Mouse (Mus musculus) neural tube, embryonic 14.5 days (tissue): ENCODE measurements at regions not wholly inside any gene's neighbourhood (a gene's known extent, or its start where the extent isn't known, plus 50 kb on each side); places are given as distances from the start of the nearest gene placed in this dataset.

Source experiments
- ATAC-seq: fragments of 200-750 bp; cut with Nextera tagmentation; 2 replicates; pipeline ENCODE4 v1.8.0; 2017; ENCODE audit warnings: low read depth, mild to moderate bottlenecking, moderate TSS enrichment, moderate library complexity
- H3K27ac ChIP-seq: fragments of 300-500 bp; sonication (generic); 2 replicates; pipeline ENCODE4 v1.5.1; 2014; ENCODE audit warnings: low read depth, mild to moderate bottlenecking, control low read depth, low read length, moderate library complexity, mixed read lengths
- H3K27me3 ChIP-seq: fragments of 300-500 bp; sonication (generic); 2 replicates; pipeline ENCODE4 v1.6.1; 2014; ENCODE audit warnings: low read length; ENCODE audit not compliant: control insufficient read depth, insufficient read depth
- H3K36me3 ChIP-seq: fragments of 300-500 bp; sonication (generic); 2 replicates; pipeline ENCODE4 v1.6.1; 2014; ENCODE audit warnings: low read length, mixed read lengths; ENCODE audit not compliant: control insufficient read depth, insufficient read depth
- H3K4me1 ChIP-seq: fragments of 300-500 bp; sonication (generic); 2 replicates; pipeline ENCODE4 v1.6.1; 2014; ENCODE audit warnings: low read length; ENCODE audit not compliant: control insufficient read depth, insufficient read depth
- H3K4me2 ChIP-seq: fragments of 300-500 bp; sonication (generic); 2 replicates; pipeline ENCODE4 v1.6.1; 2014; ENCODE audit warnings: mild to moderate bottlenecking, low read depth, low read length, control low read depth
- H3K4me3 ChIP-seq: fragments of 300-500 bp; sonication (generic); 2 replicates; pipeline ENCODE4 v1.5.1; 2014; ENCODE audit warnings: low read depth, low read length, control low read depth, mixed read lengths
- H3K9ac ChIP-seq: fragments of 300-500 bp; sonication (generic); replicated peaks from 2 replicates; pipeline ENCODE4 v1.6.1; 2014; ENCODE audit warnings: low read depth, mild to moderate bottlenecking, control low read depth, low read length, mixed read lengths
- H3K9me3 ChIP-seq: fragments of 300-500 bp; sonication (generic); 2 replicates; pipeline ENCODE4 v1.6.1; 2016; ENCODE audit warnings: low read length; ENCODE audit not compliant: control insufficient read depth
- WGBS: fragments of 180-500 bp; shearing (Covaris S2); extraction: QIAGEN DNeasy Blood & Tissue Kit; methylation state at CpG from one replicate; pipeline ENCODE4 v1.1.7; 2014; 5-methylcytosine and 5-hydroxymethylcytosine counted together

GRCm38 (mm10) chr3:144365894-144366293 is 160.9 kb upstream of the Lmo4 start:
- Histone ChIP-seq H3K27me3 (no peaks in the 10 kb centered on the region), H3K36me3 (no peaks in the 10 kb centered on the region), H3K4me3 (no peak overlapping the region), H3K4me2 (no peak overlapping the region), H3K4me1 (0 out of 2 replicates have a peak, but pooled peaks cover 6% of the 10 kb centered on the region), H3K27ac (no peak overlapping the region), H3K9me3 (no peaks in the 10 kb centered on the region), H3K9ac (no peak overlapping the region)
- 53% methylated on average over 4 of the region's 4 CpGs for WGBS
- no peak for ATAC-seq

DNA sequence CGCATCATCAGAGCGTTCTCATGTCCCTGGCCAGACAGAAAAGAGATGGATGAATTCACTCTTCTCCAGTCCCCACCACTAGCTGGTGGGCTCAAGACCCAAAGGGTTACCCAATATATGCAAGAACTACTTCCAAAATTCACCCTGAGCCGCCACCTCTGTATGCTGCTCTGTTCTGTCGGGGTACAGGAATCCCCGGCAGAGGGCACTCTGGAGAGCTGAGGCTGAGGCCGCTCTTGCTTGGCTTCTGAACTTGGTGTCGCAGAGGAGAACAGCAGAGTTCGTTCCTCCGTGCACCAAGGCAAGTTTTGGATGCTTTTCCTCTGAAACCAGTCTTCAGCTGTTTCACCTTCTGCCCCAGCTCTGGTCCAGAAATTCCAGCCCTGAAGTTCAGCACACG is 157.5 kb upstream of the Lmo4 start:
- Histone ChIP-seq H3K4me3 (no peak overlapping the region), H3K9ac (no peak overlapping the region), H3K4me2 (no peak overlapping the region), H3K9me3 (no peaks in the 10 kb centered on the region), H3K36me3 (no peaks in the 10 kb centered on the region), H3K27ac (no peak overlapping the region), H3K4me1 (no peaks in the 10 kb centered on the region), H3K27me3 (no peaks in the 10 kb centered on the region)
- ATAC-seq = no peak
- 61% methylated on average over 10 of the region's 10 CpGs for WGBS

- Histone ChIP-seq H3K27me3 (no peaks in the 10 kb centered on the region), H3K4me1 (no peaks in the 10 kb centered on the region), H3K36me3 (no peaks in the 10 kb centered on the region), H3K27ac (no peak overlapping the region), H3K9ac (no peak overlapping the region), H3K4me2 (no peak overlapping the region), H3K9me3 (no peaks in the 10 kb centered on the region), H3K4me3 (no peak overlapping the region)
- ATAC-seq = no peak
- WGBS = 94% methylated on average over 4 of the region's 4 CpGs
Observed at GRCm38 (mm10) chr3:144361203-144361978, 156.4 kb upstream of the Lmo4 start.

DNA sequence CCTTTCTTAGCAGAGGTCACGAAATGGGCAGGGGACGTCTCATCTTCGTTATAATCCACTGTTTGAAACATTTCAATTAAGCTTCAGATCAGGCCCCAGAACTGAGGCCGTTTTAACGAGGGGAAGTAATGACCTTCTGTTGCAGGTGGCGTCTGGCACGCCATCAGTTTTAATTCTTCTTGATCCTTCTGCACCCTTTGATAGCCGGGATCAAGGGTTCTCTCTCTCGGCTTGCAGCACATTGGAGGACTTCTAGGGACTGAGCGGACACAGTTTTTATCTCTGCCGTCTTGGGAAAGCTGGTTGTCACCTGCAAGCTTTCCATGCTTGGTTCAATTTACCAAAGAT is 151.9 kb upstream of the Lmo4 start:
- H3K36me3 ChIP-seq = no peaks in the 10 kb centered on the region
- no peaks in the 10 kb centered on the region for H3K9me3 ChIP-seq
- WGBS = 73% methylated on average over 11 of the region's 11 CpGs
- no peaks in the 10 kb centered on the region for H3K27me3 ChIP-seq
- H3K4me1 ChIP-seq = no peaks in the 10 kb centered on the region
- ATAC-seq = no peak
- no peak overlapping the region for H3K27ac ChIP-seq
- no peak overlapping the region for H3K9ac ChIP-seq
- H3K4me2 ChIP-seq = no peak overlapping the region
- no peak overlapping the region for H3K4me3 ChIP-seq

- no peaks in the 10 kb centered on the region for H3K9me3 ChIP-seq
- no peaks in the 10 kb centered on the region for H3K4me1 ChIP-seq
- no peak for ATAC-seq
- no peak overlapping the region for H3K4me3 ChIP-seq
- H3K27ac ChIP-seq = no peak overlapping the region
- H3K27me3 ChIP-seq = no peaks in the 10 kb centered on the region
- WGBS = 73% methylated on average over 17 of the region's 17 CpGs
- H3K4me2 ChIP-seq = no peak overlapping the region
- no peaks in the 10 kb centered on the region for H3K36me3 ChIP-seq
- no peak overlapping the region for H3K9ac ChIP-seq
Observed at GRCm38 (mm10) chr3:144356103-144356947, 151.3 kb upstream of the Lmo4 start.

GRCm38 (mm10) chr3:144352559-144352958 is 147.5 kb upstream of the Lmo4 start:
- H3K36me3 ChIP-seq = no peaks in the 10 kb centered on the region

GRCm38 (mm10) chr3:144348431-144348830 is 143.4 kb upstream of the Lmo4 start:
- H3K4me1 ChIP-seq = no peaks in the 10 kb centered on the region
- no peaks in the 10 kb centered on the region for H3K27me3 ChIP-seq
- no peak overlapping the region for H3K4me3 ChIP-seq
- H3K9me3 ChIP-seq = no peaks in the 10 kb centered on the region
- 65% methylated on average over 9 of the region's 9 CpGs for WGBS
- H3K27ac ChIP-seq = no peak overlapping the region
- H3K4me2 ChIP-seq = no peak overlapping the region
- H3K9ac ChIP-seq = no peak overlapping the region
- H3K36me3 ChIP-seq = no peaks in the 10 kb centered on the region
- no peak for ATAC-seq

More at GRCm38 (mm10) chr3:144352559-144352958, 147.5 kb upstream of the Lmo4 start:
- WGBS = 95% methylated on average over 4 of the region's 4 CpGs
- Histone ChIP-seq H3K9me3 (no peaks in the 10 kb centered on the region), H3K4me3 (no peak overlapping the region), H3K9ac (no peak overlapping the region), H3K4me2 (no peak overlapping the region), H3K27ac (no peak overlapping the region), H3K4me1 (no peaks in the 10 kb centered on the region), H3K27me3 (no peaks in the 10 kb centered on the region)
- ATAC-seq = no peak

GRCm38 (mm10) chr3:144335237-144335636 is 130.2 kb upstream of the Lmo4 start:
- no peaks in the 10 kb centered on the region for H3K36me3 ChIP-seq
- peak; percentile 47; the same call in 1 of the 2 replicates for ATAC-seq
- no peaks in the 10 kb centered on the region for H3K27me3 ChIP-seq
- H3K4me1 ChIP-seq = 0 out of 2 replicates have a peak, but pooled peaks cover 4% of the 10 kb centered on the region
- no peak overlapping the region for H3K4me2 ChIP-seq
- no peak overlapping the region for H3K27ac ChIP-seq
- 28% methylated on average over 3 of the region's 3 CpGs for WGBS
- no peaks in the 10 kb centered on the region for H3K9me3 ChIP-seq
- H3K4me3 ChIP-seq = no peak overlapping the region
- H3K9ac ChIP-seq = no peak overlapping the region

DNA sequence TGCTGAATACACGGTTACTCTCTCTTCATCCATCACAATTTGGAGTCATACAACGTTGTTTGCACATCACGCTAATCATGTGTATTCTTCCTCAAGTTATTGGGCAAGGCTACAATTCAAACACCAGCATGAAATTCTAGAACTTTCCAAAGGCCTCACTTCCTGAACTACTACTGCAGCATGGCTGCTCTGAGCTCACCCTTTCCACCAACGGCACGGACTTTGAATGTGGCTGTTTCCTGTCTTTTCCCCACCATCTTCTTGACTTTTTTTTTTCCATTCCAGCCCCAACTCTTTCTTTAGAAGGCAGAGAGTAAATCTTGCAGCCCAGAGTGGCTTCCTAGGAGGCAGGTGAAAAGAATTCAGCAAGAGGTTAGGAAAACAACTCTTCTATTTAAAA is 129.2 kb upstream of the Lmo4 start:
- no peaks in the 10 kb centered on the region for H3K27me3 ChIP-seq
- 94% methylated on average over 5 of the region's 5 CpGs for WGBS
- no peaks in the 10 kb centered on the region for H3K9me3 ChIP-seq
- H3K36me3 ChIP-seq = no peaks in the 10 kb centered on the region
- ATAC-seq = no peak
- H3K4me3 ChIP-seq = no peak overlapping the region
- H3K27ac ChIP-seq = no peak overlapping the region
- H3K4me2 ChIP-seq = no peak overlapping the region
- H3K4me1 ChIP-seq = 0 out of 2 replicates have a peak, but pooled peaks cover 4% of the 10 kb centered on the region
- no peak overlapping the region for H3K9ac ChIP-seq
